Mouse (Mus musculus) lung, postnatal 10 days (tissue): ENCODE measurements around the gene 1110017D15Rik.
A peak's percentile ranks its signal among the peaks of the same experiment; 100 is the strongest.

Source experiments
- DNase-seq: peaks from one replicate; pipeline ENCODE4 v3.0.0; 2021

1110017D15Rik gene

DNA sequence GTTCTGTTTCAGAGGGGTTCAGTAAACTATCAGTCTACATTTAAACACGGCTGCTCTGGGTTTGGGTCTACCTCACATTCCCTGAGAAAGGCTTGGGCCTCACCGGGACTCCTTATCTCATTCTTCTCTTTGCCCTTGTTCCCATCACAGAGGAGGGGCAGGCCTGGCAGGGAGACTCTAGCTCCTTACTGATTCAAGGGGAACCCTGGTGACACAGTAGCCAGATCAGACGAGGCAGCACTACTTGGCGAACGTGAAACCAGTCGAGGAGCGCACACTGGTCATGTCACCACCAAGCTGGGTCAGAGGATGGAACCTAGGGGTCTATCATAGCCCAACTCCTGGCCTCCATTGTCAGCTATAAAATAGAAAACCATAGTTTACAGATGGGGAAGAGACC is 9.1 kb downstream of the 1110017D15Rik start:
- no peak for DNase-seq

DNA sequence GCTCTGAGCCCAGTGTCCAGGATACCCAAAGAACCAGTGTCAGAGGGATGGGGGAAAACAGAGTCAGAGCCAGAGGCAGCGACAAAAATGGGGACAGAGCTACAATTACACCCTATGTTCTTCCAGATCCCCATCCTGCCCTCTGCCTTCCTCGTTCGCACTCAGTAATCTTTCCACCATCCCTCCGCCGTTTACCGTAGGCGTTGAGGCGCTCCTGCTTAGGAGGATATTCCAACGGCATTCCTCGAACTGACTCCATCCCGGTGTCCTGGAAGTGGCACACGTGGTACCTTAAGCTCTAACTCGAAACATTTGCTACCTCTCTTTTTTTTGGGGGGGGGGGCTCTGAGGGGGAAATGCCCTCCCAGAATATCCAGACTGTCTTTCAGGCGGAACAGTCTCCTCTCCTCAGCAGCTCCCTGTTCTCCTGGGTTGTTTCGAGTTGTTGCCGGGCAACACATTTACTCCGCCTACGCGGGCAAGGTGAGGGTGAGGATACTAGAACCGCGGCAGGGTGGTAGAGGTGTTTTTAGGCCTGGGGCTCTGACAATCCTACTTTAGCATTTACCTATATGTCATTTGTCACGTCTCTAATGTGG is 9.7 kb downstream of the 1110017D15Rik start:
- no peak for DNase-seq

GRCm38 (mm10) chr4:41506906-41507305 is 10.2 kb downstream of the 1110017D15Rik start:
- peak; percentile 92 for DNase-seq

- peak; percentile 84 for DNase-seq
Measured at GRCm38 (mm10) chr4:41506156-41506555, 11.0 kb downstream of the 1110017D15Rik start.

GRCm38 (mm10) chr4:41505131-41505551 is 12.0 kb downstream of the 1110017D15Rik start:
- peak; percentile 52 for DNase-seq

- DNase-seq, result no peak
Measured at GRCm38 (mm10) chr4:41504325-41504724, 12.8 kb downstream of the 1110017D15Rik start.

GRCm38 (mm10) chr4:41502986-41503412 is 14.1 kb downstream of the 1110017D15Rik start, which contains the start of gene AI464131:
Gene AI464131, minus strand, starts transcription at chr4:41503076.
- peak; percentile 100 for DNase-seq

DNA sequence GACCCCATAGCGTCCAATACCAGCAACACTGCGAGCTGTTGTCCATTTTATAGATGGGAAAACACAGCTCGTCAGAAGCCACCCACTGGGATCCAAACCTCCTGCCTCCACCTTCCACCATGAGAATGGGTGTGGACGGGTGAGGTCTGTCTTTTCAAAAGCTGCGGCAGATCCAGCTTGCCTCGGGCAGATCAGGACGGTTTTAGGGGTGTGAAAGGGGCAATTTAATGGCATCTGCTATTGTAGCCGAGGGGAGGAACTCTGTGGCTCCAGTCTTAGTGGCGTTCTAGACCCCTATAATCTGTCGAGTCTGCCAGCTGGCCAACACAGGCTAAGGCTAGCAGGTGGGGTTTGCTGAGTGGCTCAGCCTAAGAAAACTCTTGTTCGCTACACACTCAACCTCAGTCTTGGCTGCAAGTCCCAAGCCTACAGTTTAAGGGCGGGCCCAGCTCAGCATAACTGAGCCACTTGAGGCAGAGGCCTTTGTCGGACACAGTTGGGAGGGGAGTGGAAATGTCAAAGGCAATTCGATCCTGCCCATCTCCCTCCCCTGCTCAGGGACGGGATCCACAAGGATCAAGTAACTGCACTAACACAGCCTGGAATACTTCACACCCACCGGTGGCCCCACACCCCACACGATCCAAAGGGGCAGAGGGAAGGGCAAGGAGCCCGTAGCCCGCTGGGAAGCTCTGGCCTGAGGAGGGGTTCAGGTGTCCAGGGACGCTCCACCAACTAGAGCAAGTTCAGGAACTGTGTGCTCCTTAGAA is 14.8 kb downstream of the 1110017D15Rik start:
- DNase-seq, result peak; percentile 64

DNA sequence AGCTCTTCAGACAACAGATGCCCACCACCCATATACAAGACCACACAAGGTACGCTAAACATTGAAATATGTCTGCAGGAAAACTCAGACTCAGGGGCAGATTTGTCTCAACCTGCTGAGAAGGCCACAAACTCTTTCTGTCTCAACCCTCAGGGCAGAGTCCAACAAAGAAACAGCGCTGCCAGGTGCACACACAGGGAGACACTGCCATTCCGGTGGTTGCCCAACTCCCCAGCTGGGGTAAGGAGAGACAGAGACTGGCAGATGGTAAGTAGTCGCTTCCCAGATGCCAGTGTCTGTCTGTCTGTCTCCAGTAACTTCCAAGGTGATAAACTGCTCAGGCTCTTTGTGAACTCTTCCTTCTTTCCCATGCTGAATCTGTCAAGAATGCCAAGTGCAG is 16.3 kb downstream of the 1110017D15Rik start:
- DNase-seq, result no peak

DNA sequence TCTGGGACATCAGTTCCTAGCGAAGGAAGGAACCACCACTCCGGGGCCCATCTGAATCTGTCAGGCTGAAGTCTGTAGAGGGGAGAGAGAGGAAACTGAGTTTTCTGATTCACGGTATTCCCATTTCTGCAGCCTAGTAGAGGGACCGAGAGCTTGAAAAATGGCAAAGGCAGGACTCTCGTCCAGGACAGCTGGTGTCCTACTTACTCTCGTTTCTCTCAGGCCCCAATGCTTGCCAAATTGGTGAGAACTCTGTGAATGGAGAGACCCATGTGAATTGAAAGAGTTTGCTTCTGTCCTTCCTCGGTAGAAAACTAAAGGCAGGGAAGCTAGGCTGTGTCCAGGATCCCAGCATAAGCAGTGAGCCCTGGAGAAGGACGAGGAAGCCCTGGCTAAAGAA is 17.5 kb downstream of the 1110017D15Rik start:
- no peak for DNase-seq

- DNase-seq, result no peak
Measured at GRCm38 (mm10) chr4:41498921-41499391, 18.2 kb downstream of the 1110017D15Rik start.

DNA sequence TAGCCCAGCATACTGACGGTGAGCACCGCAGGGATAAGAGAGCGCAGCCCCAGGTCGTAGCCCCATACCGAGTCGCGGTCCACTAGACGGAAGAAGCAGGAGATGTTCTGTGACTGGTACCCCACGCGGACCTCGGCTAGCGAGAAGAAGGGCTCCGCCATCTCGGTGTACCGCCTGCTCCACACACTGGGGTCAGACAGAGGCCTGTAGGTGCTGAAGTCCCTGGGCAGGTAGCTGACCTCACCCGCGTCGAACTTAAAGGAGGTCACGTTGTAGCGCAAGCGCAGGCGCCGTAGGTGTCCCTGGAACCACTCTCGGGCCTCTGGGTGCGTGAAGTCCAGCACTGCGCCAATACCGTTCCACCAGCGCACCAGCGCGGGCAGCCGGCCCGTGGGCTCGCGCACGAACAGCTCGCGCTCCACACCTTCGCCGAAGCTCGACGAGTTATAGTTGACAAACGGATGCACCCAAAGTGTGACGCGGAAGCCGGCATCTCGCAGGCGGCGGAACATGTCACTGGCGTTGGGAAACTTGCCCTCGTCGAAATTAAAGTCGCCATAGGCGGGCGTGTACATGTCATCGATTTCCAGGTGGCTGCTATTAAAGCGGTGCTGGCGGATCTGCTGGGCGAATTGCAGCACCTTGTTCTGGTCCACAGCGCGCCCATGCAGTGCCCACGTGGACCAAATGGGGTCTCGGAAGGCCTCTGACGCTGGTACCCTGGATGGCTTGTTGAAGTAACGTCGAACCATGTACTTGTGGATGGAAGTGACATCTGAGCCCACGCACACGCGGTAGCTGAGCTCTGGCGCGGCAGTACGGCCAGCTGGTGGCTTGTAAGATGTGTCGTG is 18.9 kb downstream of the 1110017D15Rik start:
- DNase-seq, result no peak

GRCm38 (mm10) chr4:41497579-41497978 is 19.6 kb downstream of the 1110017D15Rik start:
- DNase-seq, result peak; percentile 45

DNA sequence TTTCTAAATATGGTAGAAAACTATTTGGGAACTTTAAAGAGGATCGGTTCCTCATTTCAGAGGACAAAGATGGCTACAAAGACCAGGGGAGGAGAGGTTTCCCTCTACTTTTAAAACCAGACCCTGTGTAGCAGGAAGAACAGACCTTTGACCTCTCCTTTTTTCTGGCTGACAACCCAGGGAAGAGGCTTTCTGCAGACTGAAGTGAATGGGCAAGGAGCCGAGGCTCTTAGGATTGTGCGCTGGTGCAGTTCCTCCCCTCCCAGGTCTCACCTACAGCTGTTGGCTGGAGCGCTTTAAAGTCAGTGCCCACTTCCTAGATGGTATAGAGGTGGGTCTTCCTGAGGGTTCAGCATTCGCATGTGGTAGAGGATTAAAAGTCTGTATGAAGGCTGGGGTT is 20.1 kb downstream of the 1110017D15Rik start:
- DNase-seq, result no peak

DNA sequence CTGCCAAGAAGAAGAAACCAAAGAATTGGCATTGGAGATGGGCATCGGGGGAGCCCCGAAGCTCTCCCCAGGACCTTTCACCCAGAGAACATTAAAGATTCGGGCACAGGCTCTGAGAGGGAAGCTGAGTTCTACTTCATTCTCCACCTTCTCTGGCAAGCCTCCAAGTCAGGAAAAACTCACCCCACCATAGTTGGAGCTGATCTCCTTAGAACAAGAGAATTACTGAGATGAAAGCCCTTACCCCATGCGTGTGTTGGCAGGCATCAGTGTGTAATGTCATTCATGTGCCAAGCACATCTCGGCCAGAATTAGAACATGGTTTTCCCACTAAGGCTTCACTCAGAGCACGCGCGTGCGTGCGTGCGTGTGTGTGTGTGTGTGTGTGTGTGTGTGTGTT is 21.3 kb downstream of the 1110017D15Rik start:
- DNase-seq, result peak; percentile 53

DNA sequence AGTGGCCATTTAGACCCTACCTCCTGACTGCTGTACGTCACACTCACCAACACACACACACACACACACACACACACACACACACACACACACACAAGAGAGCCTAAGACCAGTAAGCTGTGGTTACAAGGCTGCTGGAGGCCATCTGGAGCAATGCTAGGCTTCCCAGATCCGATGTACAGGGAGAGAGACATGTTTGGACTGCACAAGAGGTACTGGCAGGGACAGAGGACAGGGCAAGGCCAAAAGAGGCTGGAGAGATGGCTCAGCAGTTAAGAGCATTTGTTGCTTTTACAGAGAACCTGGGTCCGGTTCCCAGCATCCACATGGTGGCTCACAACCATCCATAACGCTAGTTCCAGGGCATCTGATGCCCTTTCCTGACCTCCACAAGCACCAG is 22.1 kb downstream of the 1110017D15Rik start:
- no peak for DNase-seq

DNA sequence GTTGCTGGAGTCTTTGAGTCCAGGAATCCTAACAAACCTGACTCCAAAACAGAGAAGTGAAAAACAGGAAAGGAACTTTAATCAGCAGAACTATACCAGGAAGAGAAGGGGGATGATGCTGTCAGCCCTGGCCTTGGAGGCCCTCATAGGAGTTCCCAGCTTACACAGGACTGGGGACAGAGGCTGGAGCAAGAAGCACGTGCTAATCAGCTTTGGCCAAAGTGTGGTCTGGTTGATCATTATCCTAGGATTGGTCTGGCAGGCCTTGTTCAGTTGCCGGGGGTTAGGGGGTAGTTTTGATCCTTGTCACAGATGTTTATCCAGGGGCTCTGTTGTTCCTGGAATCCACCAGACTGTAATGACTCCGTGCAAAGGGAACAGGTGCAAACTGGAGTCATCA is 22.8 kb downstream of the 1110017D15Rik start:
- DNase-seq, result no peak

DNA sequence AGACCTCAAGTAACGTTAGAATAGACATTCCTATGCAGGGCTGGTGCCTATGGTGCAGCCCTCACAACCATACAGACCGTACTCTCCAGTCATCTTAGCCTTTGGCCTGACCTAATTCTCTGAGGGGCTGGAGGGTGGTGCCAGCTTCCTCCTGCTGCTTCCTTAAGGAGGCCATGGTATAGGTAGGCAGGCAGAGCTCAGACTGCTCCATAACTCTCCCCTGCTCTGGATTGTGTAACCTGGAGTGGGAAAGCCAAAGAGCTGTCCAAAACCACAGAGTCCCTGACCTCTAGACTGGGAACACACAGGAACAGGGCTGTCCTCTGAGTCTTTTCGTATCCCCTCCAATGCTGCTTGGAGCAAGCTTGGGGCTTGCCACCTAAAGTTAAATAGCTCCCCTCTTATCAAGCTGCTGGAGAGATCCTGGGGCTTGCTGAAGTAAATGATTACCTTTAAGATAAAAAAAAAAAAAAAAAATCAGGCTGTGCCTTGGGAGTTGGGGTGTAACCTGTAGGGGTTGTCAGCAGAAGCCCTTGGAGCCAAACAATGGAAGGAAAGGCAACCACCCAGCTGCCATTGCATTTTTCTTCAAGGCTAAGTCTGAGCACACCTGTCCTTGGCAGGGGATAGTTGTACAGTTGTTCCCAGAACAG is 23.5 kb downstream of the 1110017D15Rik start:
- peak; percentile 53 for DNase-seq

GRCm38 (mm10) chr4:41492951-41493350 is 24.2 kb downstream of the 1110017D15Rik start:
- no peak for DNase-seq

DNA sequence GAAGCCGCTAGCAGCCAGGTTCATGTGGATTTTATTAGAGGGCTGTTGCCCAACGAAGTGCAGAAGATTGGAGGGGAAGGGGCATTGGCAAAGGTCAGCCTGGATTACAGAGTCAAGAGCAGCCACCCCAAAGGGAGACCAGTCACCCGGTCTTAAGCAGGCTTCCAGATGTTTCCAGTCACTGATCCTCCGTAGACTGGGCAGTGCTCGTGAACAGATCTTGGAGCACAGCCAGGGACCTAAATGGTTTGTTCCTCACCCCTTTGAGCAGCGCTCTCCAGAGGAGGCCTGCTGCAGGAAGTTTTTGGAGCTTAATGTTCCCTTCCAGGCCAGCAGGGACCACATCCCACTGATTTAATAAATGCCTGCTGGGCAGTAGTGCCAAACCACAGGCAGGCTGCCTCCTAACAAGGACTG is 35.5 kb downstream of the 1110017D15Rik start:
- peak; percentile 89 for DNase-seq

DNA sequence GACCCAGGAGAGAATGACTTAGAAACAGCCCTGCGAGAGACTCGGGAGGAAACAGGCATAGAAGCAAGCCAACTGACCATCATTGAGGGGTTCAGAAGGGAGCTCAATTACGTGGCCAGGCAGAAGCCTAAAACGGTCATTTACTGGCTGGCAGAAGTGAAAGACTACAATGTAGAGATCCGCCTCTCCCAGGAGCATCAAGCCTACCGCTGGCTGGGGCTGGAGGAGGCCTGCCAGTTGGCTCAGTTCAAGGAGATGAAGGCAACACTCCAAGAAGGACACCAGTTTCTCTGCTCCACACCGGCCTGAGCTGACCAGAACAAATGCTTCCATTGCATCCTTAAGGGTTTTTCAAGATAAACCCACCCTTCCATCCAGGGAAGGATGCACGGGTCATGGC is 36.9 kb downstream of the 1110017D15Rik start:
- peak; percentile 75 for DNase-seq

- peak; percentile 68 for DNase-seq
Measured at GRCm38 (mm10) chr4:41479456-41479804, 37.7 kb downstream of the 1110017D15Rik start.
